Mouse (Mus musculus): ENCODE data around the gene Csad. TPM values are rescaled to one million over a fixed set of nuclear protein-coding genes. Genes with fewer than 3 reads are reported as not detected.

Csad gene
- polyA plus RNA-seq, 1 experiment from 2014 or later = 32.1 TPM

DNA sequence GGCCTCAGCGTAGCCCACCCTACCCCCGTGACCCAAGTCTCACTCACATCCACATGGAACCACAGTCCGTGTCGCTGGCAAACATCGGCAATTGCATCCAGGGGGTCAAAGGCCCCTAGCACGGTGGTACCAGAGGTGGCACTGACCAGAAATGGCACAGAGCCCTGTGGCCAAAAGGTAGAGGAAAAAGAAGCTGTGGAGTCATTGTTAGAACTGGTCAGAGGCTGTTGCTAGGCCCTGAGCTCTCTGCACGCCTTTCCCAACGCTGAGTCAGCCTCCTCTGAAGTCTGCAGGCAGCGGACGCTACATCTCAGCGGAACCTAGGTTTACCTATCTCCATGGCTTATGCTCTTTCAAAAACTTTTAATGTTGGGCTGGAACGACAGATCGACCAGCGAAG is 24.6 kb downstream of the Csad start:
- no peak overlapping the region for H3K9ac ChIP-seq (ENCODE audit: low read length)
- H3K27ac ChIP-seq (replicated peaks) = no peak overlapping the region
- H3K4me1 ChIP-seq (replicated peaks; ENCODE audit: control insufficient read depth, insufficient read depth) = no peaks in the 10 kb centered on the region
- H3K36me3 ChIP-seq (ENCODE audit: control insufficient read depth, insufficient read depth, low read length) = peaks cover 4% of the 10 kb centered on the region
- H3K27me3 ChIP-seq (ENCODE audit: control insufficient read depth, insufficient read depth, low read length) = no peaks in the 10 kb centered on the region
- no peak for TF ChIP-seq EP300 (optimal IDR thresholded peaks at IDR 0.05)
- TF ChIP-seq CTCF (IDR thresholded peaks at IDR 0.05; ENCODE audit: low read depth) = no peak
- no peak overlapping the region for H3K4me3 ChIP-seq (ENCODE audit: low read depth, low read length)
- 85% methylated on average over 14 of the region's 14 CpGs for WGBS
- H3K4me2 ChIP-seq (replicated peaks; ENCODE audit: low read depth) = no peak overlapping the region
- ATAC-seq (ENCODE audit: low FRiP score, low TSS enrichment) (no peak), DNase-seq (ENCODE audit: low spot score) (no peak)
- no peaks in the 10 kb centered on the region for H3K9me3 ChIP-seq (ENCODE audit: control insufficient read depth, low read length)

DNA sequence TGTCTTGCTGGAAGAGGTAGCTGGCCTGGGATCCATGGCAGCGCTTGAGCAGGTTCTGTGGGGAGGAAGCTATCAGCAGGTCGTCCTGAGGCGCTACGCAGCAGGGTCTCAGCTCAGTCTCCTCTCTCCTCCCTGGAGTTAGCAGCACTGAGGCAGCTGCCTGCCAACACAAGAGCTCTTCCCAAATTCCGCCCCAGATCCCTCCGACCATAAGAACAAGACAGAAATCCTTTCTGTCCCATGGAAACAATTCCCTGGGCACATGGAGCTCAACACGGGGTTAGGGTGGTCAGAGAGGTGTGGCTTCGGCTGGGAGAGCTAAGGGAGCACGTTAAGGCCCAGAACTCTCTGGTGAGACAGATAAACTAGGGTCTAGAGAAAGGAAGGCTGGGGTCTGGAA is 25.4 kb downstream of the Csad start:
- Histone ChIP-seq H3K9ac (ENCODE audit: low read length) (no peak overlapping the region), H3K4me1 (replicated peaks; ENCODE audit: control insufficient read depth, insufficient read depth) (no peaks in the 10 kb centered on the region), H3K9me3 (ENCODE audit: control insufficient read depth, low read length) (no peaks in the 10 kb centered on the region), H3K27me3 (ENCODE audit: control insufficient read depth, insufficient read depth, low read length) (no peaks in the 10 kb centered on the region), H3K4me3 (ENCODE audit: low read depth, low read length) (no peak overlapping the region), H3K4me2 (replicated peaks; ENCODE audit: low read depth) (no peak overlapping the region), H3K27ac (replicated peaks) (no peak overlapping the region), H3K36me3 (ENCODE audit: control insufficient read depth, insufficient read depth, low read length) (no peaks in the 10 kb centered on the region; the same call in 1 of the 2 replicates)
- 83% methylated on average over 9 of the region's 9 CpGs for WGBS
- DNase-seq (ENCODE audit: low spot score) = no peak
- TF ChIP-seq CTCF (IDR thresholded peaks at IDR 0.05; ENCODE audit: low read depth) (no peak), EP300 (optimal IDR thresholded peaks at IDR 0.05) (no peak)
- no peak for ATAC-seq (ENCODE audit: low FRiP score, low TSS enrichment)

DNA sequence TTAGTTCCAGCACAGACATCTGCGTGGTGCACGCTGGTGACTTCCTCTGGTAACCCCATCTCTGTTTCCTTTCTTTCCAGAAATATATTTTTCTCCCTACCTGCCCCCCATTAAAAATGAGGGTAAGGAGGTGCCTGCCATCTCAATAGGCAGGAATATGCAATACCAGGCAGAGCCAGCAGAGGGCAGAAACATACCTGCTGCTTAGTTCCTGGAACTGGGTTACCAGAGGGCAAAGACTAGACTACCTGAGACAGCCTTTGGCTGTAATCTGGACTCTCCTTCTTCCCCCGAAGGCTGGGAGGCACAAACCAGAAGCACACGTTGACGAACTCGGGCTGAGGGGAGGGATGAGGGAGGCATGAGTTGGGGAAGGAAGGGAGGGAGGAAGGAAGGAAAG is 26.2 kb downstream of the Csad start:
- Histone ChIP-seq H3K27me3 (ENCODE audit: control insufficient read depth, insufficient read depth, low read length) (no peaks in the 10 kb centered on the region), H3K4me1 (replicated peaks; ENCODE audit: control insufficient read depth, insufficient read depth) (no peaks in the 10 kb centered on the region), H3K4me2 (replicated peaks; ENCODE audit: low read depth) (no peak overlapping the region), H3K36me3 (ENCODE audit: control insufficient read depth, insufficient read depth, low read length) (no peaks in the 10 kb centered on the region; the same call in 1 of the 2 replicates), H3K9ac (ENCODE audit: low read length) (no peak overlapping the region), H3K9me3 (ENCODE audit: control insufficient read depth, low read length) (no peaks in the 10 kb centered on the region), H3K4me3 (ENCODE audit: low read depth, low read length) (no peak overlapping the region), H3K27ac (replicated peaks) (no peak overlapping the region)
- WGBS = 22% methylated on average over 6 of the region's 6 CpGs
- ATAC-seq (ENCODE audit: low FRiP score, low TSS enrichment) (peak; percentile 43; the same call in 1 of the 2 replicates), DNase-seq (ENCODE audit: low spot score) (peak; percentile 84)
- TF ChIP-seq CTCF (IDR thresholded peaks at IDR 0.05; ENCODE audit: low read depth) (peak; percentile 95), EP300 (optimal IDR thresholded peaks at IDR 0.05) (no peak)

DNA sequence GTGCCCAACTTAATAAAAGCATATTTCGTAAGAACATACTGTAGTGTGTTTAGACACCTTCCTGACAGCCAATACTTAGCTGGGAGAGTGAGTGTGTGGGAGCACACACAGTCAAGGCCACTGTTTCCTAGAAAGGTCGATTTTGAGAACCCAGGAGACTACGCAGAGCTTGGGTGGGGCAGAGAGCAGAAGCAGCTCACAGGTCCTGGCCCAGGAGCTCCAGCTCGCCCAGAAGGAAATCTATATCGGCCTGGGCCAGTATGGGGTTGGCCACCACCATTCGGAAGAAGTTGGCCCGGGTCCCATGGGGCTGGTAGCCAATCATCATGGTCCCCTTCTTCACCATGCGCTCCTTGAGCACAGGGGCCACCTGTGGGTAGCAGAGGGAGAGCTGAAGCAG is 27.1 kb downstream of the Csad start:
- no peak overlapping the region for H3K9ac ChIP-seq (ENCODE audit: low read length)
- TF ChIP-seq CTCF (IDR thresholded peaks at IDR 0.05; ENCODE audit: low read depth) (no peak), EP300 (optimal IDR thresholded peaks at IDR 0.05) (no peak)
- H3K4me1 ChIP-seq (replicated peaks; ENCODE audit: control insufficient read depth, insufficient read depth) = no peaks in the 10 kb centered on the region
- H3K36me3 ChIP-seq (ENCODE audit: control insufficient read depth, insufficient read depth, low read length) = no peaks in the 10 kb centered on the region; the same call in 1 of the 2 replicates
- H3K4me3 ChIP-seq (ENCODE audit: low read depth, low read length) = no peak overlapping the region
- 80% methylated on average over 8 of the region's 8 CpGs for WGBS
- DNase-seq (ENCODE audit: low spot score) (no peak), ATAC-seq (ENCODE audit: low FRiP score, low TSS enrichment) (peak; percentile 50)
- H3K27me3 ChIP-seq (ENCODE audit: control insufficient read depth, insufficient read depth, low read length) = no peaks in the 10 kb centered on the region
- no peak overlapping the region for H3K4me2 ChIP-seq (replicated peaks; ENCODE audit: low read depth)
- H3K9me3 ChIP-seq (ENCODE audit: control insufficient read depth, low read length) = no peaks in the 10 kb centered on the region
- 0 out of 2 replicates have a peak overlapping the region, but pooled peaks have one; percentile 35 for H3K27ac ChIP-seq (replicated peaks)

GRCm38 (mm10) chr15:102176571-102177316 is 27.8 kb downstream of the Csad start:
- Histone ChIP-seq H3K4me1 (replicated peaks; ENCODE audit: control insufficient read depth, insufficient read depth) (no peaks in the 10 kb centered on the region), H3K27me3 (ENCODE audit: control insufficient read depth, insufficient read depth, low read length) (no peaks in the 10 kb centered on the region), H3K9ac (ENCODE audit: low read length) (no peak overlapping the region), H3K4me2 (replicated peaks; ENCODE audit: low read depth) (no peak overlapping the region), H3K9me3 (ENCODE audit: control insufficient read depth, low read length) (no peaks in the 10 kb centered on the region), H3K36me3 (ENCODE audit: control insufficient read depth, insufficient read depth, low read length) (no peaks in the 10 kb centered on the region; the same call in 1 of the 2 replicates), H3K27ac (replicated peaks) (peak overlapping the region; percentile 41; the same call in 1 of the 2 replicates), H3K4me3 (ENCODE audit: low read depth, low read length) (no peak overlapping the region)
- TF ChIP-seq CTCF (IDR thresholded peaks at IDR 0.05; ENCODE audit: low read depth) (no peak), EP300 (optimal IDR thresholded peaks at IDR 0.05) (no peak)
- ATAC-seq (ENCODE audit: low FRiP score, low TSS enrichment) (peak; percentile 49; the same call in 1 of the 2 replicates), DNase-seq (ENCODE audit: low spot score) (no peak)
- WGBS = 71% methylated on average over 7 of the region's 7 CpGs

DNA sequence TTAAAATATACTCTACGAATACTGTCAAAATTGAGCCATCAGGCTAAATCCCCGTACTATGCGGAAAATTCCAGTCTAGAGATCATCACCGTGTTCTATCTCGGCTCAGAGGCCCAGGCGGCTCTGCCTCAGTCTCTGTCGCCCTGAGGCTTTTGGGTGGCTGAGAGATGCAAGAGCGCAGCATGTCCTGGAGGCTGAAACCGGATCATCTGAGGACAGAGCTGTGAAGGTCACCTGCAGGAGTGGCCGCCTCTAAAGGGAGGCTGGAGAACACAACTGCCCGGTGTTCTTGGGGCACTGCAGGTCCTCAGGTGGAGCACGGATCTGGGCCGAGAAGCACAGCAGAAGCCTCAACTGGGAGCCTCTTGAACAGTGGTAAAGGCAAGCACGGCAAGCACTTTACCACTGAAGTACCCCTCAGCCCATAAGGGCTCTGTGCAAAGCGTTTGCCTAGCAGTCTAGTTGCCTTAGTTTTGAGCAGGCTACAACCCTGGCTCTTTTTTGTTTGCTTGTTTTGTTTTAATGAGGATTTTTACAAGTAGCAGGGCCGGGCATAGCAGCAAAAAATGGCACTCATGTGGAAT is 28.7 kb downstream of the Csad start:
- H3K4me2 ChIP-seq (replicated peaks; ENCODE audit: low read depth) = no peak overlapping the region
- TF ChIP-seq CTCF (IDR thresholded peaks at IDR 0.05; ENCODE audit: low read depth) = no peak
- TF ChIP-seq EP300 (optimal IDR thresholded peaks at IDR 0.05) = no peak
- WGBS = 89% methylated on average over 16 of the region's 16 CpGs
- no peaks in the 10 kb centered on the region; the same call in 1 of the 2 replicates for H3K36me3 ChIP-seq (ENCODE audit: control insufficient read depth, insufficient read depth, low read length)
- H3K4me3 ChIP-seq (ENCODE audit: low read depth, low read length) = no peak overlapping the region
- no peak for DNase-seq (ENCODE audit: low spot score)
- H3K27me3 ChIP-seq (ENCODE audit: control insufficient read depth, insufficient read depth, low read length) = no peaks in the 10 kb centered on the region
- H3K9ac ChIP-seq (ENCODE audit: low read length) = no peak overlapping the region
- H3K9me3 ChIP-seq (ENCODE audit: control insufficient read depth, low read length) = no peaks in the 10 kb centered on the region
- no peaks in the 10 kb centered on the region for H3K4me1 ChIP-seq (replicated peaks; ENCODE audit: control insufficient read depth, insufficient read depth)
- no peak for ATAC-seq (ENCODE audit: low FRiP score, low TSS enrichment)
- peak overlapping the region; percentile 41; the same call in 1 of the 2 replicates for H3K27ac ChIP-seq (replicated peaks)

All from stomach, postnatal 0 days (tissue).